Mouse (Mus musculus) cerebellum, adult 2 months (tissue): ENCODE measurements around the gene Tmbim1. TPM values are rescaled to one million over a fixed set of nuclear protein-coding genes. Genes with fewer than 3 reads are reported as not detected.

Experiments
- DNase-seq, 2 experiments: peaks; one replicate each; pipeline ENCODE4 v3.0.0; 2021
- H3K27ac ChIP-seq: fragments of 200-500 bp; 2 replicates; pipeline ENCODE4 v1.5.1; 2012; ENCODE audit warnings: low read length, control low read depth, inconsistent platforms; ENCODE audit not compliant: insufficient read depth
- H3K27me3 ChIP-seq: fragments of 200-500 bp; 2 replicates; pipeline ENCODE4 v1.6.1; 2012; ENCODE audit warnings: inconsistent platforms, mild to moderate bottlenecking, low read length, moderate library complexity; ENCODE audit not compliant: control insufficient read depth, insufficient read depth
- H3K4me1 ChIP-seq: fragments of 200-500 bp; 2 replicates; pipeline ENCODE4 v1.6.1; 2011; ENCODE audit warnings: low read length; ENCODE audit not compliant: control insufficient read depth, insufficient read depth
- H3K4me3 ChIP-seq: fragments of 200-500 bp; replicated peaks from 2 replicates; pipeline ENCODE3; 2011; ENCODE audit warnings: mild to moderate bottlenecking, low read depth, low read length, control low read depth; ENCODE audit not compliant: insufficient read depth
- CTCF ChIP-seq: fragments of 200-500 bp; IDR thresholded peaks from 2 replicates; pipeline ENCODE4 v1.5.1; 2011; ENCODE audit warnings: low read depth, mild to moderate bottlenecking, control low read depth, low read length, moderate library complexity, borderline replicate concordance; ENCODE audit not compliant: insufficient read depth
- POLR2A ChIP-seq: fragments of 200-500 bp; IDR thresholded peaks from 2 replicates; pipeline ENCODE4 v1.6.1; 2011; ENCODE audit warnings: low read length, control low read depth, borderline replicate concordance; ENCODE audit not compliant: insufficient read depth
- WGBS: fragments of 180-500 bp; shearing (Covaris S2); methylation state at CpG from one replicate; pipeline ENCODE4 v1.1.7; 2018; 5-methylcytosine and 5-hydroxymethylcytosine counted together
- polyA plus RNA-seq: library from polyadenylated mRNA; depleted of rRNA; stranded (reverse); fragments of >200 nt; gene quantifications from 2 replicates; pipeline ENCODE4 v1.2.3, GENCODE M21; 2012

Tmbim1 gene
- polyA plus RNA-seq, 1 experiment = 58.2 TPM

- Histone ChIP-seq H3K4me1 (no peaks in the 10 kb centered on the region), H3K27me3 (no peaks in the 10 kb centered on the region), H3K27ac (no peak overlapping the region), H3K4me3 (no peak overlapping the region)
- TF ChIP-seq CTCF = no peak
- TF ChIP-seq POLR2A = no peak
- no peak for DNase-seq
- WGBS = 38% methylated on average over 8 of the region's 8 CpGs
Observed at GRCm38 (mm10) chr1:74277883-74278537, 27.4 kb downstream of the Tmbim1 start.

GRCm38 (mm10) chr1:74277041-74277440 lies 28.4 kb downstream of the Tmbim1 start:
- H3K4me3 ChIP-seq = no peak overlapping the region
- H3K27me3 ChIP-seq = no peaks in the 10 kb centered on the region
- TF ChIP-seq CTCF (no peak), POLR2A (no peak)
- H3K4me1 ChIP-seq = no peaks in the 10 kb centered on the region
- WGBS = 75% methylated on average over 6 of the region's 6 CpGs
- no peak overlapping the region for H3K27ac ChIP-seq
- DNase-seq = no peak

GRCm38 (mm10) chr1:74275015-74275414 lies 30.4 kb downstream of the Tmbim1 start:
- WGBS = 58% methylated on average over 9 of the region's 9 CpGs
- H3K4me3 ChIP-seq = no peak overlapping the region
- no peak overlapping the region for H3K27ac ChIP-seq
- TF ChIP-seq CTCF (no peak), POLR2A (no peak)
- H3K27me3 ChIP-seq = no peaks in the 10 kb centered on the region
- H3K4me1 ChIP-seq = no peaks in the 10 kb centered on the region
- no peak for DNase-seq

- TF ChIP-seq POLR2A = no peak
- no peak for TF ChIP-seq CTCF
- Histone ChIP-seq H3K27ac (no peak overlapping the region), H3K4me1 (no peaks in the 10 kb centered on the region), H3K4me3 (no peak overlapping the region), H3K27me3 (no peaks in the 10 kb centered on the region)
- DNase-seq = no peak
- WGBS = 50% methylated on average over 4 of the region's 4 CpGs
Observed at GRCm38 (mm10) chr1:74271659-74272058, 33.8 kb downstream of the Tmbim1 start.

GRCm38 (mm10) chr1:74268750-74269149 lies 36.7 kb downstream of the Tmbim1 start:
- WGBS = 85% methylated on average over 8 of the region's 8 CpGs
- DNase-seq = no peak
- Histone ChIP-seq H3K4me1 (no peaks in the 10 kb centered on the region), H3K4me3 (no peak overlapping the region), H3K27ac (no peak overlapping the region), H3K27me3 (no peaks in the 10 kb centered on the region)
- TF ChIP-seq CTCF = no peak

GRCm38 (mm10) chr1:74262510-74262909 lies 42.9 kb downstream of the Tmbim1 start:
- WGBS = 87% methylated on average over 6 of the region's 6 CpGs
- no peaks in the 10 kb centered on the region for H3K27me3 ChIP-seq
- no peak for DNase-seq
- H3K27ac ChIP-seq = no peak overlapping the region
- TF ChIP-seq CTCF = no peak
- no peak for TF ChIP-seq POLR2A
- no peak overlapping the region for H3K4me3 ChIP-seq
- H3K4me1 ChIP-seq = no peaks in the 10 kb centered on the region; the same call in 1 of the 2 replicates

- Histone ChIP-seq H3K4me3 (no peak overlapping the region), H3K4me1 (no peaks in the 10 kb centered on the region), H3K27me3 (no peaks in the 10 kb centered on the region), H3K27ac (no peak overlapping the region)
- no peak for DNase-seq
- WGBS = 65% methylated on average over 4 of the region's 4 CpGs
- TF ChIP-seq POLR2A (no peak), CTCF (no peak)
Observed at GRCm38 (mm10) chr1:74256782-74257181, 48.6 kb downstream of the Tmbim1 start.

GRCm38 (mm10) chr1:74255704-74256345 lies 49.6 kb downstream of the Tmbim1 start:
- no peak for DNase-seq
- TF ChIP-seq CTCF (no peak), POLR2A (no peak)
- 97% methylated on average over 8 of the region's 8 CpGs for WGBS
- Histone ChIP-seq H3K4me3 (no peak overlapping the region), H3K27ac (no peak overlapping the region), H3K27me3 (no peaks in the 10 kb centered on the region), H3K4me1 (no peaks in the 10 kb centered on the region)
